Mouse (Mus musculus): ENCODE data around the gene Scarb1. TPM values are rescaled to one million over a fixed set of nuclear protein-coding genes. Genes with fewer than 3 reads are reported as not detected.

Gene Scarb1
- total and polyA plus RNA-seq, 2 experiments from 2014 or later: 57.7 to 74.0 TPM

DNA sequence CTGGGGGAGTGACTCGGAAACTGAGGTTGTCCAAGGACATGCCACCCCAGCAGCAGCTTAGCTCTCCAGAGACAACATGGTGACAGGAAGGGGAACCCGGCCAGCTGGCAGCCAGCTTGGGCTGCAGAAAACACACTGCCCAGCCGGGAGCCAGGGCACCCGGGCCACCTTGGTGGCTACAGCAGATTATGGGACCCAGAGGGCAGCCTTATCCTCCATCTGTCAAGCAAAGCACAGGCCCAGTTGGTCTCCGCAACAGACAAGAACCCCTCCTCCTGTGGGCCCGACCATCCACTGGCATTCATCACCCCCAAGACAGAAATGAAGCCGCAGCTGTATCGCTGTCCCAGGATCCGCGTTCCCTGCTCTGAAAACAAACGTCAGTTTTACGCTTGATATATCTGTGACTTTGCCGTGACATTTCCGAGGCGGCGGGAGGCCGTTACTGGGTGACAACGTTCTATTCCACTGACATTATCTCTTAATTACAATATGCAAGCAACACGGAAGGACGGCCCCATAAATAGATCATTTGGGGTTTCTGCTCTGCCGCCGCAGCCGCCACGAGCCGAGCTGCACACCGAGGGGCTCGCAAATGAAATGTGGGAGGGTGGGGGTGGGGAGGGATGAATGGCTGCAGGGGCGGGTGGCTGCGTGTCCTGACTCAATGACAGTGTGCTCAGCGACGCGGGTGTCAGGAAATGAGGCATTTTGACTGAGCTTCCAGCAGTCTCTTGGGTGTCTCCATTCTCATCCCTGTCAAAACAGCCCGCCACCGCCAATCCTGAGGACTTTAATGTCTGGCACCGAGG, 73.5 kb downstream of the Scarb1 start:
- H3K4me2 ChIP-seq (ENCODE audit: low read depth, low read length, poor library complexity, severe bottlenecking): peak overlapping the region; percentile 43
- H3K27me3 ChIP-seq (ENCODE audit: insufficient read depth, low read length): no peaks in the 10 kb centered on the region
- no peak for ATAC-seq (ENCODE audit: low FRiP score)
- peak; percentile 81 for DNase-seq (ENCODE audit: low spot score)
- peak overlapping the region; percentile 14; the same call in 1 of the 2 replicates for H3K9ac ChIP-seq (replicated peaks; ENCODE audit: low read length, poor library complexity, severe bottlenecking)
- no peak for TF ChIP-seq CTCF (IDR thresholded peaks at IDR 0.05)
- 14% methylated on average over 35 of the region's 35 CpGs for WGBS
- no peaks in the 10 kb centered on the region for H3K9me3 ChIP-seq (ENCODE audit: low read length)
- no peaks in the 10 kb centered on the region for H3K36me3 ChIP-seq (ENCODE audit: insufficient read depth, low read length)
- H3K4me3 ChIP-seq (ENCODE audit: low read depth, low read length): 0 out of 2 replicates have a peak overlapping the region, but pooled peaks have one; percentile 3
- H3K27ac ChIP-seq (ENCODE audit: low read depth, low read length): peak overlapping the region; percentile 48
- peaks cover 8% of the 10 kb centered on the region; the same call in 1 of the 2 replicates for H3K4me1 ChIP-seq (ENCODE audit: insufficient read depth, low read length)

DNA sequence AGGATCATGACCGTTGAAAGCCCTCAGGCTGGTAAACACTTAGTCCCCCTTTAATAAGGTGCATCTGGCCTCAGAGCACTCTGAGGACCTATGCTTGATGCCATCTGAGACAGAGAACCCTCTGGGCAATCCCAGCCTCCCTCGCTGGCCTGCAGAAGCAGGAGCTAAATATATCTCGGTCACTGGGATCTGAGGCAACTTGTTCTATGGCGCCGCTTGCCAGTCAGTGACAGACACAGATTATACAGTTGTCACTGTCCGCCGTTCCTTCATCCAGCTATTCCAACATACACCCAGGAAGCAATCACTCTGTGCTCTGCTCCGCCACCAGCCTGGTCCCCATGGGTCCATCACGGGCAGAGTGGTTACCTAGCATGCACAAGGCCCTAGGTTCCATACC, 74.8 kb downstream of the Scarb1 start:
- Histone ChIP-seq H3K4me1 (ENCODE audit: insufficient read depth, low read length) (peaks cover 7% of the 10 kb centered on the region; the same call in 1 of the 2 replicates), H3K27me3 (ENCODE audit: insufficient read depth, low read length) (no peaks in the 10 kb centered on the region), H3K27ac (ENCODE audit: low read depth, low read length) (no peak overlapping the region), H3K4me3 (ENCODE audit: low read depth, low read length) (no peak overlapping the region), H3K36me3 (ENCODE audit: insufficient read depth, low read length) (no peaks in the 10 kb centered on the region), H3K9me3 (ENCODE audit: low read length) (no peaks in the 10 kb centered on the region), H3K4me2 (ENCODE audit: low read depth, low read length, poor library complexity, severe bottlenecking) (no peak overlapping the region), H3K9ac (replicated peaks; ENCODE audit: low read length, poor library complexity, severe bottlenecking) (no peak overlapping the region)
- WGBS: 49% methylated on average over 9 of the region's 9 CpGs
- DNase-seq (ENCODE audit: low spot score) (no peak), ATAC-seq (ENCODE audit: low FRiP score) (no peak)
- TF ChIP-seq CTCF (IDR thresholded peaks at IDR 0.05): no peak

DNA sequence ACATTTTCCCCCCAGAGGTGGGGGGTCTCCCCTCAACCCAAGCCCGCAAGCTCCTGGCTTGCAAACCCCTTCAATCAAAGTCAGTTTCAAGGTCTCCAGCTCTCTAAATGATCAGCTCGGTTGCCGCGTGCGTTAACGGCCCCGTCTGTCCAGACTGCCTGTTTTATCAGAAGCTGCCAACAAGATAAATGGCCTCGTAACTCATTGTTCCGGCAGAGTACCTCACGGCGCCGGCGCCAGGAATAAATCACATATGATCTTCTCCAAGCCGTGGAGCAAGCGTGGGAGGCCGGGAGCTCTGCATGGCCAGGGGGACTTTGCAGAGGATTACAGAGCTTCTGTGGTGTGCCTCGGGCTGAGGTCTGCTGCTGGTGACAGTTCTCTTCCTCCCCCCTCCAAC, 76.2 kb downstream of the Scarb1 start:
- no peak for TF ChIP-seq CTCF (IDR thresholded peaks at IDR 0.05)
- Histone ChIP-seq H3K9ac (replicated peaks; ENCODE audit: low read length, poor library complexity, severe bottlenecking) (0 out of 2 replicates have a peak overlapping the region, but pooled peaks have one; percentile 19), H3K27me3 (ENCODE audit: insufficient read depth, low read length) (no peaks in the 10 kb centered on the region), H3K4me1 (ENCODE audit: insufficient read depth, low read length) (peaks cover 7% of the 10 kb centered on the region; the same call in 1 of the 2 replicates), H3K9me3 (ENCODE audit: low read length) (no peaks in the 10 kb centered on the region), H3K4me2 (ENCODE audit: low read depth, low read length, poor library complexity, severe bottlenecking) (no peak overlapping the region), H3K36me3 (ENCODE audit: insufficient read depth, low read length) (no peaks in the 10 kb centered on the region), H3K27ac (ENCODE audit: low read depth, low read length) (peak overlapping the region; percentile 59), H3K4me3 (ENCODE audit: low read depth, low read length) (no peak overlapping the region)
- DNase-seq (ENCODE audit: low spot score): peak; percentile 81
- WGBS: 19% methylated on average over 17 of the region's 17 CpGs
- ATAC-seq (ENCODE audit: low FRiP score): no peak

DNA sequence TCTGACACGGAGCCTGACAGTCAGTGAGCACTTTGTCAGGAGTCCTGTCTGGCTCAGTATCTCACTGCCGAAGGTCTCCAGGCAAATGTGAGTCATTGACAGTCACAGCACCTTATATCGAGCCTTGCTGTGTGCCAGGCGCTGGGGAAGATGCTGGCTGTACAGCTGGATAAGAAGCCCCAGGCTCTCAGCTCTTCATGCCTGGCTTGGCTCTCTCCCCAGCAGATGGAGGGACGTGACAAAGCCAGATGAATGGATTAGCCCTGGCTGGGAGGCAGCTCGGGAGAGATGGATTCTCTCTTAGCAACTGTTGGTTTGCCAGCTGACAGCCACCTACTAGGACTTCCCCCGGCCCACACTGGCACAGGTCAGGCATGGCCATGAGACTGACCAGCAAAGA, 78.3 kb downstream of the Scarb1 start:
- peaks cover 7% of the 10 kb centered on the region; the same call in 1 of the 2 replicates for H3K4me1 ChIP-seq (ENCODE audit: insufficient read depth, low read length)
- no peaks in the 10 kb centered on the region for H3K36me3 ChIP-seq (ENCODE audit: insufficient read depth, low read length)
- H3K9me3 ChIP-seq (ENCODE audit: low read length): no peaks in the 10 kb centered on the region
- TF ChIP-seq CTCF (IDR thresholded peaks at IDR 0.05): no peak
- peak; percentile 89 for DNase-seq (ENCODE audit: low spot score)
- ATAC-seq (ENCODE audit: low FRiP score): no peak
- no peak overlapping the region for H3K9ac ChIP-seq (replicated peaks; ENCODE audit: low read length, poor library complexity, severe bottlenecking)
- no peak overlapping the region for H3K4me3 ChIP-seq (ENCODE audit: low read depth, low read length)
- H3K4me2 ChIP-seq (ENCODE audit: low read depth, low read length, poor library complexity, severe bottlenecking): no peak overlapping the region
- 22% methylated on average over 7 of the region's 7 CpGs for WGBS
- no peak overlapping the region for H3K27ac ChIP-seq (ENCODE audit: low read depth, low read length)
- H3K27me3 ChIP-seq (ENCODE audit: insufficient read depth, low read length): no peaks in the 10 kb centered on the region

DNA sequence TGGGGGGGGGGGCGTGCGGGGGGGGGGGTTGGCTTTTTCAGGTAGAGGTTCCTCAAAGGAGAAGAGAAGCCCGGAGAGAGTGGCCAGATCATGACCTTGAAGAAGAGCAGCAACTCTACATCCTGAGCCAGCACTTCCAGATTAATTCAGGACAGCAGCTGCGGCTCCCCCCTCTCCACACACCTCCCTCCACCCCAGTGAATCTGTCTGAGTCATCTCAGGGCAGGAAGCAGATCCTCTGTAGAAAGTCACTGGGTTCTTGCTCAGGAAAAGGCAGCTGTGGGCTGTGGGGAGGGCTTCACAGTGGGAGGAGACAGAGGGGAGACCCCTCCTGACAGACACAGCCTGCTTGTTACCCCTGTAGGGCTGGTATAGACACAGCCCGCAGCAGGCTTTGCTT, 87.0 kb downstream of the Scarb1 start:
- ATAC-seq (ENCODE audit: low FRiP score): no peak
- H3K9ac ChIP-seq (replicated peaks; ENCODE audit: low read length, poor library complexity, severe bottlenecking): no peak overlapping the region
- H3K4me1 ChIP-seq (ENCODE audit: insufficient read depth, low read length): no peaks in the 10 kb centered on the region
- H3K27me3 ChIP-seq (ENCODE audit: insufficient read depth, low read length): no peaks in the 10 kb centered on the region
- no peak for DNase-seq (ENCODE audit: low spot score)
- H3K9me3 ChIP-seq (ENCODE audit: low read length): no peaks in the 10 kb centered on the region
- no peak overlapping the region for H3K4me3 ChIP-seq (ENCODE audit: low read depth, low read length)
- H3K36me3 ChIP-seq (ENCODE audit: insufficient read depth, low read length): no peaks in the 10 kb centered on the region
- H3K27ac ChIP-seq (ENCODE audit: low read depth, low read length): no peak overlapping the region
- WGBS: 81% methylated on average over 3 of the region's 5 CpGs
- no peak overlapping the region for H3K4me2 ChIP-seq (ENCODE audit: low read depth, low read length, poor library complexity, severe bottlenecking)
- TF ChIP-seq CTCF (IDR thresholded peaks at IDR 0.05): no peak

DNA sequence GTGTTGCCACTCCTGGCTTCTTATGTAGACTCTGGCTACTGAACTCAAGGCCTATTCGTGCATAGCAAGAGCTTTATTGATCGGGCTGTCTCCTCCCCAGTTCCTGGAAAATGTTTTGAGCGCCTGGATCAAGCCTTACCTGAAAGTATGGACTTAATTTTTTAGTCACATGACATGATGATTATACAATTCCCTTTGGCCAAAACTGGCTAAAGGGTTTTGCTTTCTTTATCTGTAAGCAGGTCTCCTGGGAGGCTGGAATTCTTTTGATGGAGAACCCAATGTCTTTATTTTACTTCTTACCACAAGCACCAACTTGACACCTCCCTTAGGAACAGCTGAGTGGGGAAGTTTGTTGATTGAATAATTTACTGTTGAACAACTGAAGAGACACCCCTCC, 87.4 kb downstream of the Scarb1 start:
- H3K4me2 ChIP-seq (ENCODE audit: low read depth, low read length, poor library complexity, severe bottlenecking): no peak overlapping the region
- WGBS: 94% methylated on average over 3 of the region's 3 CpGs
- no peaks in the 10 kb centered on the region for H3K9me3 ChIP-seq (ENCODE audit: low read length)
- no peaks in the 10 kb centered on the region for H3K4me1 ChIP-seq (ENCODE audit: insufficient read depth, low read length)
- H3K36me3 ChIP-seq (ENCODE audit: insufficient read depth, low read length): no peaks in the 10 kb centered on the region
- H3K27me3 ChIP-seq (ENCODE audit: insufficient read depth, low read length): no peaks in the 10 kb centered on the region
- no peak overlapping the region for H3K27ac ChIP-seq (ENCODE audit: low read depth, low read length)
- no peak overlapping the region for H3K9ac ChIP-seq (replicated peaks; ENCODE audit: low read length, poor library complexity, severe bottlenecking)
- ATAC-seq (ENCODE audit: low FRiP score): no peak
- no peak for DNase-seq (ENCODE audit: low spot score)
- TF ChIP-seq CTCF (IDR thresholded peaks at IDR 0.05): no peak
- no peak overlapping the region for H3K4me3 ChIP-seq (ENCODE audit: low read depth, low read length)

Measured in midbrain, postnatal 0 days (tissue).